In genomic region chr13:94938418-94938817, GRCm38 (mm10) we compare ENCODE assay signal across 26 mouse cellular contexts. TPM values are rescaled to one million over a fixed set of nuclear protein-coding genes. Genes with fewer than 3 reads are reported as not detected.
DNase-seq lines count a peak whose midpoint lies in the region; ATAC-seq and TF ChIP-seq lines count a peak whose summit lies in the region.
"Had no signal": no experiment of that assay in that cellular context is flagged by ENCODE, and none has a peak within 500 bp of the region (broad histone marks: within the 10 kb centered on the region; RNA-seq: fewer than 3 reads in every experiment).

No protein-coding gene starts in this region.

- WGBS in neural tube, embryonic 15.5 days: 63% methylated on average over 5 of the region's 5 CpGs
- WGBS in midbrain, embryonic 10.5 days: 52% methylated on average over 5 of the region's 5 CpGs

- DNase-seq in ES-CJ7 (ENCODE audit: low read depth, low spot score) (peak; percentile 52), ES-E14 (ENCODE audit: low read depth, low spot score) (peak; percentile 12), R1 (ENCODE audit: low read depth, low spot score) (peak; percentile 71), ZHBTc4 (ENCODE audit: low read depth, low spot score) (peak; percentile 64)
- no peak for DNase-seq in natural killer cell, adult 2 months (ENCODE audit: low spot score in 2 of 2)
- no peak for DNase-seq in cerebellum, adult 11-12 months
- no peak for DNase-seq in midbrain, embryonic 10.5 days (ENCODE audit: low spot score)
- DNase-seq: adrenal gland, adult 2 months; adrenal gland, adult 8-10 months; adrenal gland, postnatal 10 days; adrenal gland, postnatal 14 days; adrenal gland, postnatal 25 days; adrenal gland, postnatal 36 days; B cell, adult 2 months; cerebellum, adult 11 months; cerebellum, adult 18-20 months; cerebellum, adult 2 months; cerebellum, adult 8-10 months; cerebellum, adult 9-10 months; cerebellum, adult 9-11 months had no signal

- H3K9ac ChIP-seq in ES-E14 (ENCODE audit: insufficient read depth, low read depth, low read length, poor library complexity, severe bottlenecking): no peak overlapping the region
- no peak overlapping the region for H3K9ac ChIP-seq in neural tube, embryonic 15.5 days (replicated peaks)

- H3K4me2 ChIP-seq in neural tube, embryonic 15.5 days: no peak overlapping the region

- H3K36me3 ChIP-seq in ES-E14 (ENCODE audit: control insufficient read depth, insufficient read depth, low read length, poor library complexity, severe bottlenecking): no peaks in the 10 kb centered on the region
- H3K36me3 ChIP-seq in neural tube, embryonic 15.5 days: no peaks in the 10 kb centered on the region
- no peaks in the 10 kb centered on the region for H3K36me3 ChIP-seq in midbrain, embryonic 10.5 days
- H3K36me3 ChIP-seq: G1E had no signal

- no peak for ATAC-seq in neural tube, embryonic 15.5 days (ENCODE audit: low FRiP score)
- ATAC-seq: activated CD4-positive, CD25-positive, alpha-beta regulatory T cell, adult 4 months; CD4-positive, CD25-positive, alpha-beta regulatory T cell, adult 4 months; Patski had no signal

- no peaks in the 10 kb centered on the region for H3K9me3 ChIP-seq in ES-E14 (ENCODE audit: control insufficient read depth, insufficient read depth, low read depth, low read length)
- H3K9me3 ChIP-seq in neural tube, embryonic 15.5 days (replicated peaks): no peaks in the 10 kb centered on the region
- no peaks in the 10 kb centered on the region for H3K9me3 ChIP-seq in midbrain, embryonic 10.5 days (replicated peaks)
- H3K9me3 ChIP-seq: G1E had no signal

- H3K4me1 ChIP-seq in ES-E14 (ENCODE audit: control insufficient read depth in 2 of 2, insufficient read depth in 2 of 2, low read length in 2 of 2, poor library complexity in 1 of 2): 0 out of 4 replicates have a peak, but pooled peaks cover 0 to 2% of the 10 kb centered on the region in 2 experiments
- H3K4me1 ChIP-seq in neural tube, embryonic 15.5 days: no peaks in the 10 kb centered on the region
- H3K4me1 ChIP-seq in midbrain, embryonic 10.5 days: no peaks in the 10 kb centered on the region

- no peak overlapping the region for H3K27ac ChIP-seq in ES-E14 (ENCODE audit: insufficient read depth, low read depth, low read length, poor library complexity, severe bottlenecking)
- no peak overlapping the region for H3K27ac ChIP-seq in neural tube, embryonic 15.5 days (replicated peaks)
- H3K27ac ChIP-seq in midbrain, embryonic 10.5 days (replicated peaks): no peak overlapping the region

- in situ Hi-C loops in ES-E14 (cut with MboI; ENCODE audit: low sequenced_read_pairs in 2 of 2, unreplicated experiment in 2 of 2): no loop called here

- no peak overlapping the region for H3K4me3 ChIP-seq in ES-E14 (ENCODE audit: insufficient read depth in 1 of 2, low read depth in 1 of 2, low read length in 2 of 2, poor library complexity in 1 of 2, severe bottlenecking in 1 of 2)
- H3K4me3 ChIP-seq in neural tube, embryonic 15.5 days (replicated peaks): no peak overlapping the region
- no peak overlapping the region for H3K4me3 ChIP-seq in midbrain, embryonic 10.5 days

- peaks cover 7% of the 10 kb centered on the region; the same call in 1 of the 2 replicates for H3K27me3 ChIP-seq in neural tube, embryonic 15.5 days (replicated peaks)
- H3K27me3 ChIP-seq in midbrain, embryonic 10.5 days (ENCODE audit: low read depth, poor library complexity, severe bottlenecking): peaks cover 44% of the 10 kb centered on the region
- H3K27me3 ChIP-seq: CH12.LX had no signal

TF ChIP-seq in ES-E14, 5 proteins besides CTCF, POLR2A, EP300 and RAD21:
- no peak for TF ChIP-seq CHD2 (IDR thresholded peaks at IDR 0.05; ENCODE audit: low read depth, low read length)
- no peak for TF ChIP-seq MAFK (IDR thresholded peaks at IDR 0.05; ENCODE audit: insufficient read depth, low read depth, low read length)

RNA-seq across cellular contexts. Expression of gene Wdr41, which starts 37.7 kb away (rescaled TPM):
- 6.1 and 8.8 TPM in 2 replicates for total RNA-seq in ES-E14 (2012; rRNA removed)
- 26.8 and 27.5 TPM in 2 replicates for polyA plus RNA-seq in neural tube, embryonic 15.5 days (2015; fragmentation: Nextera tagmentation; extraction: Ambion mirVana)
- 17.8 and 18.0 TPM in 2 replicates for polyA plus RNA-seq in midbrain, embryonic 10.5 days (2016; fragmentation: Nextera tagmentation; extraction: Ambion mirVana)

Comparison
In these comparisons a context has a peak if more than half of its experiments do, and no peak if none do; other contexts are left out.
1. DNase-seq: peak in ES-CJ7 (single experiment), ES-E14 (single experiment), R1 (single experiment) and ZHBTc4 (single experiment); none in natural killer cell, adult 2 months (0 of 2), cerebellum, adult 11-12 months (single experiment) and midbrain, embryonic 10.5 days (single experiment).